Mouse (Mus musculus) left cerebral cortex, postnatal 25 days (tissue): ENCODE data around the gene Mamdc2. TPM values are rescaled to one million over a fixed set of nuclear protein-coding genes. Genes with fewer than 3 reads are reported as not detected.

Source experiments
- DNase-seq, 2 experiments: peaks; one replicate each; pipeline ENCODE4 v3.0.0; 2022; ENCODE audit warnings: low spot score in 2 of 2, mixed read lengths in 1 of 2
- intact Hi-C: fragments of 180-260 bp; cut with DNase I; formaldehyde crosslinking; loops from one replicate; pipeline ENCODE4 v1.15.1; 2025
- total RNA-seq, 2 experiments: library from RNA; stranded (reverse); gene quantifications; 2 replicates each; pipeline ENCODE4 v1.2.3; 2021

Mamdc2 gene
- total RNA-seq, 2 experiments from 2014 or later = 1.0 to 1.2 TPM

DNA sequence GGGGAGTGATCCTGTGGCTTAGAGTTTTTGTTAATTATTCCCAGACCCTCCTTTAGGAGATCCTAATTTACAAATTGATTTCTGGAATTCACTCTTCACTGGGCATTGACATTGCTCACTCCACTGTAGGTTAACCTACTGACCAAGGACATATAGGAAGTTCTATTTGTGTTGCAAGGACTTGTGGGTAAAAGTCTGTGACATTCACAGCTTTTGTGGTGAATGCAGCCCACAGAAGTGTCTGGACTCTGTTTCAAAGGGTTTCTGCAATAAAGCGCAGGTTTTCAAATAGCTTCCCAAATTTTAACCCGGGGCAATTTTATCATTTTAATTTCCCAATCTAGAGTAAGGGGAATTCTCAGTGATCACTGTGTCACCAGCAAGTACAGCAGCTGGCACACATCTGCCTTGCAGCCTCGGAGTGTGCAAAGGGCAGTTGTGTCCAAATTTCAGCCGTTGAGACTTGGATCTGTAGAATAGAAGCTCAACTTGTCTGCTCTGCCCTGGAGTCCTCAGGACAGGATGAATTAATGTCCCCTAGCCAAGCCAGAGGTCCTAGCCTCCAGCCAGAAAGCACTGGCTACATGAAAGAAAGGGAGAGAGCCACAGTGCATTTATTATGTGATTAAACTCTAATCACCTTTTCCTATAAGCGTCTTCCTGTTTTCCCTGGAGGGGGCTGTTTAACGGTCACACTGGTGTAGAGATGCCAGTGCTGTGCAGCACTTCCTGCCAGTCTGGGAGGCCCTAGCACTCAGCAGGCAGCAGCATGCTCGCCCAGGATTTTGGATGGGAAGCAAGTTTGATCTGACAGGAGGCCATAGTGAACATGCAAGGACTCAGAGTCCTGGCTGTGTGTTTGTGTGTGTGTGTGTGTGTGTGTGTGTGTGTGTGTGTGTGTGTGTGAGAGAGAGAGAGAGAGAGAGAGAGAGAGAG, 3.1 kb downstream of the Mamdc2 start:
- DNase-seq = no peak
- intact Hi-C loops = no loop called here

DNA sequence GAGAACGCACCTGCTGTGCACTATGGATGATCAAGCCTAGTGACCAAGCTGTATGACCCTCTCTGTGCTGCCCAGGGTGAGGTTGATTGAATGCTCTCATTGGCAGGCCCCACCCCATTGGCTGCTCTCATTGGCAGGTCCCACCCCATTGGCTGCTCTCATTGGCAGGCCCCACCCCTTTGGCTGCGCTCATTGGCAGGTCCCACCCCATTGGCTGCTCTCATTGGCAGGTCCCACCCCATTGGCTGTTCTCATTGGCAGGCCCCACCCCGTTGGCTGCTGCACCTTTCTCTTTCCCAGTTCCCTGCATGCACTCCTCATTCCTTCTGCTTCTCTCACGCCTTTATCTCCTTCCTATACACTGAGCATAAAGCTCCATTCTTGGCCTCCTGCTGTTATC, 12.5 kb downstream of the Mamdc2 start:
- no peak for DNase-seq
- intact Hi-C loops = no loop called here

DNA sequence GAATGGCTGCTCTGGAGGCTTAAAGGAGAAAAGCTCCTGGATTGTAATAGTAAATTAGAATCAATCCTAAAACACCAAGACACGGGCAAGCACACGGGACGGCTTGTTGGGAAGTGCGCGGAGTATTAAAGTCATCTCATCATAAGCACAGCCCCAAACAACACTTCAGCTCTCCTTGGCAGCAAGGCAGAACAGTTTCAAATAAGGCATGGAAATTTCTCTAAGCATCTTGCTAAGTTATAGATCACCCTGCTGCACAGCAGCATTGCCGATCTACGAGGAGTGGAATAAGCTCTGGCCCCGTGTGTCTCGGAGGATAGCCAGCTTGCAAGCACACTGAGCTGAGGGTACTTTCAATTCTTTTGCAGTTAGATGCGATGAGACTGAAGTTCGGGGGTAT, 13.8 kb downstream of the Mamdc2 start:
- DNase-seq = no peak
- intact Hi-C loops = no loop called here

DNA sequence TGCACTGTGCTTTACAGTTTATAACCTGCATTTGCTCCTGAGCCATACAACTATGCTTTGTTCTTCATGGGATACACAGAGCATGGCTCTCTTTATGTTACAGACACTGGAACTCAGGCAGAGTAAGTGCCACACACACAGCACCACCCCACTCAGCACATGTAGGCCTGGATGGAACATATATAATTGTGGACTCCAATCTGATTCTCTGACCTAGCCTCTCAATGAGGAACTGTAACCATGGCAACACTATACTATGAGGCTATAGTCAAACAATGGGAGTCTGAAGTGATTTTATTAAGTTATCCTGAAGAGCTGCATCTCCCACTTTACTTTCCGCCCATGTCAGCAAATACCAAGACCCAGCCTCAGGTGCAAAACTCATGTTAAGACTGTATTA, 30.6 kb downstream of the Mamdc2 start:
- intact Hi-C loops = no loop called here
- DNase-seq = no peak

DNA sequence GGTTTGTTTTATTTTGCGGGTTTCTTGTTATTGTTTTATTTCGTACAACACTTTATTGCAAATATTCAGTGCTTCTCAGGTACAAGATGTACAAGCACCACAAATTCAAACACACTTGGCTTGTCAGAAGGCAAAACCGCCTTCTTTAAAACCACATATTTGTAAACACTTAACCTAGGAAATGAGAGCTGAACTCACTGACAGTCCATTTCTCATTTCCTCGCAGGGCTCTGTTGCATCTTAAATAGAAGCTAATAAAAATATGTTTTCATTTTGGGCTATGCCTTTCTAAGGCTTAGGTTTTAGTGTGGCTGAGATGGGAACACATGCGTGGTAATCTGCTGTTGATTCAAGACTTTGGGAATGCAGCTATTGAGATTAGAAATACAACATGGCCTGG, 37.4 kb downstream of the Mamdc2 start:
- DNase-seq = no peak
- intact Hi-C loops = no loop called here

DNA sequence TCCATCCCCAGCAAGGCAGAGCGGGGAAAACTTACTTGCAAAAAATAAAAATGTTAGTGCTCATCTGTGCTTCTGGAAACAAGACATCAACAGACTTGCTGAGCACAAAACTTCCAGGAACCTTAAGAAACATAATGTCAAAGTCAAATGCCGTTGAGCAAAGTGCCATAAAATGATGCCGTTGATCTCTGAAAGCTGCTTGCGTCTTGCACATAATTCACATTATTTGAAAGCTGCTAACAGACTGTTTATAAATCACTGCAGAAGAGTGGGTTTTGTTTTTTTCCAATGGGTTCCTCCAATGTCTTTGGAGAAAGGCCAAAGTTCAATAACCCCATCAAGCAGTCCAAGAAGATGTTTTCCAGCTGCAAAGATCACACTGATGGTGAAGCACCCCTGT, 37.9 kb downstream of the Mamdc2 start:
- DNase-seq = no peak
- intact Hi-C loops = no loop called here

DNA sequence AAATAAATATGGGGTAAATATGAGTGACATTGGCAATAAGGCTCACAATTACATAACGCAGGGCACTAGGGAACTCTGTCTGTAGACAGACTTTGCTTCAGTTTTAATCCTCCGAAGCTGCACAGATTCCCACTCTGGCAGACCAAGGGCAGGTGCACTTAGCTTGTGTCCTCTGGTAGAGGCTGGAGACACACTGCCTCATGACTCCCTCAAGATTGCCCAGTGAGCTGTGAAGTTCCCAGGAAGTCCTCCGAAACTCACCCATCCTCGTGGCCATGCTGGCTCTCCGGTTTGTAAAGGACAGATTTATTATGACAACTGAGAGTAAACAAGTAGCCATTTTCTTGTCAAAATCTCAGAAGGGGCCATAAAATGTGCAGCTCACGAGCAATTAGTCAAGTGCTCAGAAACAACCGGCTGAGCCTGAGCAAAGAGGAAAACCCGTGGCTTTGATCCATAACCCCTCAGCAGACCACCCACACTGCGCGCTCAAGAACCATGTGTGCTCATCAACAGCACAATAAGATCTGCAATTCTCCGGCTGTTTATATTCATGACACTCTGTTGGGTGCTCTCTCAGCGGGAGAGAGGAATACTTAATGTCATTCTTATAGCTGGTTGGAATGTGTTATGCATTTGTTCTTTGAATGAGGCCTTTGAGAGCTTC, 46.6 kb downstream of the Mamdc2 start:
- intact Hi-C loops = no loop called here
- no peak for DNase-seq

DNA sequence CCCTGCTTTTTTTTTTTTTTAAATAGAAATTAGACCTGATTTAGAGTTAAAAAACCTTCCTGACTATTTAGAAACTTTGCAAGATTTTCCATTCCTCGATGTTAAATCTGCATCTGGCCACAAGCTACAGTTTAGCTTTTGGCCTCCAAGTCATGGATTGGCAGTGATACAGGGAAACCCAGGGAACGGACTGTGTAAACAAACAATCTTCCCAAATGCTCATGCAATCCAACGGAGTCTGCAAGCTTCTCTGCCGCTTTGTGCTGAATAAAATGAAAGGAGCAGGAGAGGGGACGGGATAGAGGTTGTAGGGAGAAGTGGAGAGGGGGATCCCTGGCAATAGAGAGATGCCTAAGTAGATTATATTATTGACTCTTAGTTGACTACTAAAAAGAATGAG, 47.8 kb downstream of the Mamdc2 start:
- DNase-seq = no peak
- intact Hi-C loops = no loop called here

DNA sequence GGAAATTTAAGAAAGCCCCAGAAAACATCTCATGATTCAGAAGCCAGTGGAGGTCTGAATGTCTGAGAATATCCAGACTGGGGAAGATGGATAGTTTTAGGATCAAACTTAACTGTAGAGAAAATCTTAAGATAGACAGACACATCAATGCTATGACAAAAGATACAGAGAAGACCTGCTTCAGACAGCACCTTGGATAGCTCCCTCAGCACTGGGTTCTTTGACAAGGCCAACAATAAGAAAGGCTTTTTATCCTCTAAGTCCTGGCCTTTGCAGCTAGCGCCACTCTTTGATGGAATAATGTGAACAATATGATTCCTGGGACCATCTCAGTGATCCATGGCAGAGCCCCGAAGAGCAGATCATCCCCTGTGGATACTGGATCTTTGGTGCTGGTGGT, 52.3 kb downstream of the Mamdc2 start:
- intact Hi-C loops = no loop called here

DNA sequence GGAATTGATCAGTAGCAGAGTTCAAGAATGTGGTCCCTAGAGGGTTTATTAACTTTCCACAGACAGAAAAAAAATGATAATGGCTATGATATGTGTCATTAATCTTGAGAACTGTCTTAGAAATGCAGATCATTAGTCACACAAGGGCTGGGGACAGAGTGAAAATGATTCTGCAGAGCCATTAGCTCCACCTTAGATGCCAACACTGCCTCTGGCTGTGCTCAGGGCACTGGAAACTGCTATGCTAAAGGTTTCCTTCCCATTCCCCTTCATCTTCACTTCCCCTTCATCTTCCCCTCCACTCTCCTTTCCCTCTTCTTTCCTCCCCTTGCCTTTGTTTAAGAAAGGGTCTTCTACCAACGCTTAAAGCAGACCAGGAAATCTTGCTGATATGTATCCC, 53.6 kb downstream of the Mamdc2 start:
- DNase-seq = no peak
- intact Hi-C loops = no loop called here

More for the DNA sequence above, 52.3 kb downstream of the Mamdc2 start:
- no peak for DNase-seq

DNA sequence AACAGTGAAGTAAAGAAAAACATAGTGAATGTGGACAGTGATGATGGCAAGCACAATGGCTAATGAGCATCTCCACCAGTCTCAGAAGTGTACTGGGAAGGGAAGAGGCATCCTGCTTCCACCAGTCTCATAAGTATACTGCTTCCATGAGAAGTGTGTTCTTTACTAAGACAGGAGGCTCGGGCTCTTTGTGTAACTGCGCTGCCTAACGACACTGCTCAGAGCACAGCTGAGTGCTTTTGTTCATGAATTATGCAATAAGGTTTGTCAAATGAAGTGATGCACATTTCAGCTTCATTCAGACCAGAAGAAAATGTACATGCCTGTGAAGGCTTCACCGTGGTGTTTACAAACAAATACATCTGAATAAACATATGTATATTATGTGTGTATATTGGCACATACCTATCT, 59.4 kb downstream of the Mamdc2 start:
- intact Hi-C loops = no loop called here

DNA sequence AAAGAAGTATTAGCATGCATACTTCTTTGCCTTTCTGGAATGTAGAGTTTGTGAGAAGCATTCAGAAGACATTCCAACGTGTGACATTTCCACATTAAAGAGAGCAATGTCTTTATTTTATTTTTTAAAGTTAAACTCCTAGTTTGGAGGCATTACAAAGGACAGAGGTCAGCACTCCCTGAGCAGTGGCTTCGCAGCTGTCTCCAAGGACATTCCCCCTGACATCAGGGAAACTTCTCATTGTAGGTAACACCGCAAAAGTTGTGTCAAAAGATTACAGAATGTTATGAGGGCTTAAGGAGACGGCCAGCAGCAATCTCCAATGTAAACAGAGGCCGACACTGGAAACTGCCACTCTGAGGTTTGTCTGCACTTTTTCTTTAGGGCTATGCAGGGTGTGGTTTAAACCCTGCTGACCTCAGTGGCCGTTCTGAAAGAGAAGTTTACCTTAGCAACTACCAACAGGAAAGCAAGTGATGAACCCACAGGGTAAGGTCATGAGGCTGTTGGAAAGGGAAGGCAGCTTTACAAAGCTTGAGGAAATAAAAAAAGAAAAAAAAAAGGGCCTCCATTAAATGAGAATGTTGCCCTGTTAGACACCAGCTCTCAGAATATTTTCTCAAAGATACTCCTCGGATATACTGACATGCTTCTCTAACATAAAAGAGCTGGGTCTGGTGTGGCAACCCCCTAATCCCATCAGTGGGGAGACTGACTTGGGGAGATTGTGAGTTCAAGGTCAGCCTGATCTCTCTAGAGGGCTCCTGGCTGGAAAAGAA, 60.0 kb downstream of the Mamdc2 start:
- intact Hi-C loops = no loop called here
- no peak for DNase-seq

More for the DNA sequence above, 59.4 kb downstream of the Mamdc2 start:
- DNase-seq = no peak

DNA sequence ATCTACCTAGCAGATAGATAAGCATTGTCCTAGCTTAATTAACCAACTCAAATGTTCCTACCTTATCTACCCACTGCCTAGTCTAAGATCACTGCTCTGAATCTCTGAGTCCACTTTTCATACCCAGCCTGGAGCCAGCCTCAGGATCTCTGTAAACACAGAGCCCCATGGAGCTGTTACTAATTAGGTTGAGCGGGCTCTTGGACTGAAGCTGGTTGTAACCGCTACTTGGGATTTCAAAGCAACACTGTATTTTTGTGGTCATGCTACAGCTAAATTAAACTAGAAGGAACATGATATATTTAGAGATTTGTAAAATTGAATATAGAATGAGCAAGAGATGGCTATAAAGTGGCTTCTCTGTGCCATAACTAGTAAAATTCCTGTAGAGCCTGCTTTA, 65.8 kb downstream of the Mamdc2 start:
- DNase-seq = no peak
- intact Hi-C loops = no loop called here

DNA sequence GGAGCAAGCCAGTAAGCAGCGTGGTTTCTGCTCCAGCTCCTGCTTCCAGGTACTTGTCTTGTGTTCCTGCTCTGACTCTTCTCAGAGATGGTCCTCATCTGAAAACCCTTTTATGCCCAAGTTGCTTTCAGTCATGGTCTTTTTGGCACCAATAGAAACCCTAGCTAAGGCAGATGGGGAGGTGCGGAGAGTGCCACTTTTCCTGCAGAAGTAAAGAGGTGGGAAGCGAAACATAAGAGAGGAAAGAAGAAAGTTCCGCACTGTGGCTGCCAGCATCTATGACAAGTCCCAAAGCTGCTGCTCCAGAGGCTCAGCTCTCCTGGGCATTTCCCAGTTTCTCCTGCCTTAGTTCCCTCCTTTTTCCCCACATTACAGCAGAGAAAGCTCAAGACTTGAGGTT, 67.3 kb downstream of the Mamdc2 start:
- peak in 1 of 2 experiments; percentile 64 for DNase-seq
- intact Hi-C loops = no loop called here

DNA sequence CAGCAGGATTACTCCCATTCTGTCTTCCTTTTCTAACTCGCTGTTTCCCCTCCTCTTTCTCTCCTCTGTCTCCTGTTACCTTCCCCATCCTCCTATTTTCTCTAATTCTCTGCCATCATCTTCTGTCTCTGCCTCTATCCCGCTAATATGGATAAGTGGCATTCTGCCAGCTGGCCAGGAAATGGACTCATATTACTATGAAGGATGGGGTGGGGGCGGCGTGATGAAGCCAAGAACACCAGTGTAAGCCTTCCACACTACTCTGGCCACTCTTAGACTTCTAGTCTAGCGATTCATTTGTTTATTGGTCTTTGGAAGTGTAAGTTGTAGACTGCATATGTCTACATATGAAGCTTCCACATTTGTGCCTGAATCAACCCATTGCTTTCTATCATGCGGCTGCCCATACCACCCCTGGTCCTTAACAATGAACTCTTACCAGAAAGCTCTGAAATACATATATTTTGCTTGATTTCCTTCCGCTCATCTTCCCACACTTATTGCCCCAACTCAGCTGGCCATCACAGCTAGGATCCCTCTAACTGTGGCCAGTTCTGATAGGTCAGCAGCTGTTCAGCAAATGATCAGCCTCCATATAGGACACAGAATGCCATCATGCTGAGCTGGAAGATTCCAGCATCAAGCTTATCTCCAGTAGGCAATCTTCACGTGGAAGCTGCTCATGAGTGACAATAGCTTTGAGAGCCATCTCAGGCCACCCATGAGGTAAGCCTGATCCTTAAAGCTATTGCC, 68.3 kb downstream of the Mamdc2 start:
- intact Hi-C loops = loop anchor here (10.0 kb wide), 1 partner anchor 585 kb away; no protein-coding TSS in a partner anchor
- no peak for DNase-seq

DNA sequence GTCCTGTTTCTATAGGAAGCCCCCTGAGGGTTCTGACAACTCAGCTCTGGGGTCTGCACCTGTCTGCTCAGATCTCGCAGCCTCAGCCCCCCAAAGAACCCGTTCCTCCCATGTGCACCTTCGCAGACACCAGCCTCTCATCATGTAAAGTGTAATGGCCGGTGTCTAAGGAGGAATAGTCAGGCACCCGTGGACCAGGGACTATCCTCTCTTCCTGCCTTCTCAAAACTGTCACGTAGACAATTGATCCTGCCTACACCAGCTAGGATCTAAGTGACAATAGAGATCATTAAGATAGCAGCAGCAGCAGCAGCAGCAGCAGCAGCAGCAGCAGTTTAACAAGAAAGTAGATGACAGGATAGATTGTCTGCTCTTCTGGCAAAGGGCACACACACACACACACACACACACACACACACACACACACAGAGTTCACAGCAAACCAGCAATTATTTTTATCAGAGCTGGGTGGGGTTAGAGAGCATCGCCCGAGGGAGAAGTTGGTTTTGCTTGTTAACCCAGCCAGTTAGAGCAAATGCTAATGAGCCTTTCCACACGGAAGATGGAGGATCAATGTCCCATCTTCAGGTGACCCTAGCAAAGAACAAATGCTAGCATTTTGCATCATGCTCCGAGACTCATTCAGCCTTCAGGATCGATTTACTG, 71.6 kb downstream of the Mamdc2 start:
- no peak for DNase-seq
- intact Hi-C loops = loop anchor here (10.0 kb wide), 1 partner anchor 588 kb away; no protein-coding TSS in a partner anchor

DNA sequence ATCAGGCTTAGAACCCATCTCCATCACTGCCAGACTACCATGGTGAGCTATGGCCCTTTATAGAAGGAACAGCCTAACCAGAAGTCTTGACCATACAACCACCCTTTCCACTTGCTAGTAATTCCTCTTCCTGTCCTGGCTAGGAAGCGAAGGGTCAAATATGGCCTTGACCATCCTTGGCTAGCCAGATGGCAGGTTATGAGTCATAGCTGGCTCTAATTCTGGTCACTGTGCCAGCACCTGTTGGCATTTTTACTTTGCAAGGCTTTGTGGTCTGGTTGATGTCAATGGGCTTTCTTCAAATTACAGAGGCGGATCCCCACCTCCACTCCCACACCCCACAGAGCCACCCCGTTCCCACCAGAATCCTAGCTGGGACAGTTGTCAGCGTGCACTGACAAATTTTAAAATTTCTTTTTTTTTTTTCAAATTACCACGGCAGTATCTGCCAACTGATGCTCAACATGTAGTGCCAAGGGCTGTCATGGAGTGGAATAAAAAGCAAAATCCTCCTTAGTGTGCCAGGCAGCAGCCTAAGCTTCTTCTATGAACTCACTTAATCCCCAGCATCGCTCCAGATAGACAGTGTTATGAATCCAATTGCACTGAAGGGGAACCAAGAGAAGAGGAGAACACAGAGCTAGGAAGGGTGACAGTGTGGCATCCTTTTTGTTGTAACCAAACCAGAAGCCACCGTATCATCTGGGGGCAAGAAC, 73.1 kb downstream of the Mamdc2 start:
- DNase-seq = peak in 1 of 2 experiments; percentile 54
- intact Hi-C loops = loop anchor here (5.0 to 10.0 kb wide), 2 partner anchors 73 to 590 kb away; no protein-coding TSS in a partner anchor

DNA sequence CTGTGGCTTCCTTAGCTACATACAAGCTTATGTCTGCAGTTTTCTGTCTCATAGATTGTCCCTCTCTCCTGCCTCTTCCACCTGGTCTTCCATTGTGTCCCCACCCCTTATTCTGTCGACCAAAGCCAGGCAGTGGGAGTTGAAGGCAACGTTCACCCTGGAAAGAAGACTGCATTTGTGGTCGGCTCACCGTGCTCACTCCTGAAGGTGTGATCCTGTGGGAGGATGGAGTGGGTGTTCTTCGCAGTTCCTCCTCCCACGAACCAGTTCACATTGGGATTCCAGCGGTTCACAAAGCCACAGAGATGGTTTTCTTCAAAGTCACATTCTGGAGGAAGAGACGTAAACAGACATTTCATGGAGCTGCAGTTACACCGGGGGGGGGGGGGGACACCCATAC, 74.5 kb downstream of the Mamdc2 start:
- DNase-seq = peak in 1 of 2 experiments; percentile 54
- intact Hi-C loops = loop anchor here (2.0 to 10.0 kb wide), 3 partner anchors 71 to 591 kb away; no protein-coding TSS in a partner anchor
